Mouse (Mus musculus): ENCODE results near the gene Slc30a2. TPM values are rescaled to one million over a fixed set of nuclear protein-coding genes. Genes with fewer than 3 reads are reported as not detected.
"Not testable (repeated sequence)": the region's sequence is repeated elsewhere in the genome, so short reads cannot be mapped to it uniquely, and the experiment has no call there.

Gene Slc30a2
- polyA plus RNA-seq, 1 experiment from 2014 or later, result 0.25 TPM

- 100% methylated on average over 2 of the region's 6 CpGs for WGBS
These were observed 40.8 kb downstream of the Slc30a2 start, which contains the start of gene Extl1 for GRCm38 (mm10) chr4:134383750-134384149. Gene Extl1, minus strand, starts transcription at chr4:134383850.

GRCm38 (mm10) chr4:134387268-134387667 lies 44.3 kb downstream of the Slc30a2 start:
- Histone ChIP-seq H3K27ac (ENCODE audit: low read depth, low read length) (no peak overlapping the region), H3K36me3 (ENCODE audit: control insufficient read depth, insufficient read depth, low read length) (no peaks in the 10 kb centered on the region), H3K9ac (ENCODE audit: low read depth, low read length) (no peak overlapping the region), H3K9me3 (ENCODE audit: control insufficient read depth, low read length) (0 out of 2 replicates have a peak, but pooled peaks cover 2% of the 10 kb centered on the region), H3K4me2 (ENCODE audit: low read length) (no peak overlapping the region), H3K4me3 (ENCODE audit: low read length) (no peak overlapping the region), H3K27me3 (replicated peaks; ENCODE audit: control insufficient read depth, insufficient read depth, low read length) (no peaks in the 10 kb centered on the region), H3K4me1 (ENCODE audit: control insufficient read depth, insufficient read depth, low read depth, low read length) (no peaks in the 10 kb centered on the region)
- WGBS, result 76% methylated on average over 6 of the region's 6 CpGs
- ATAC-seq, result no peak

More at GRCm38 (mm10) chr4:134383750-134384149, 40.8 kb downstream of the Slc30a2 start, which contains the start of gene Extl1:
- H3K36me3 ChIP-seq (ENCODE audit: control insufficient read depth, insufficient read depth, low read length); H3K27me3 ChIP-seq (replicated peaks; ENCODE audit: control insufficient read depth, insufficient read depth, low read length); H3K27ac ChIP-seq (ENCODE audit: low read depth, low read length); H3K9ac ChIP-seq (ENCODE audit: low read depth, low read length); H3K4me2 ChIP-seq (ENCODE audit: low read length); H3K4me1 ChIP-seq (ENCODE audit: control insufficient read depth, insufficient read depth, low read depth, low read length); H3K9me3 ChIP-seq (ENCODE audit: control insufficient read depth, low read length); ATAC-seq; H3K4me3 ChIP-seq (ENCODE audit: low read length): not testable (repeated sequence)

GRCm38 (mm10) chr4:134388397-134388796 lies 45.4 kb downstream of the Slc30a2 start:
- no peak overlapping the region for H3K4me3 ChIP-seq (ENCODE audit: low read length)
- H3K36me3 ChIP-seq (ENCODE audit: control insufficient read depth, insufficient read depth, low read length), result no peaks in the 10 kb centered on the region
- no peak overlapping the region for H3K9ac ChIP-seq (ENCODE audit: low read depth, low read length)
- ATAC-seq, result no peak
- WGBS, result 10% methylated on average over 5 of the region's 5 CpGs
- 0 out of 2 replicates have a peak, but pooled peaks cover 2% of the 10 kb centered on the region for H3K9me3 ChIP-seq (ENCODE audit: control insufficient read depth, low read length)
- no peak overlapping the region for H3K27ac ChIP-seq (ENCODE audit: low read depth, low read length)
- H3K4me1 ChIP-seq (ENCODE audit: control insufficient read depth, insufficient read depth, low read depth, low read length), result peaks cover 3% of the 10 kb centered on the region; the same call in 1 of the 2 replicates
- H3K4me2 ChIP-seq (ENCODE audit: low read length), result no peak overlapping the region
- no peaks in the 10 kb centered on the region for H3K27me3 ChIP-seq (replicated peaks; ENCODE audit: control insufficient read depth, insufficient read depth, low read length)

GRCm38 (mm10) chr4:134391636-134392035 lies 48.7 kb downstream of the Slc30a2 start:
- Histone ChIP-seq H3K36me3 (ENCODE audit: control insufficient read depth, insufficient read depth, low read length) (no peaks in the 10 kb centered on the region), H3K27ac (ENCODE audit: low read depth, low read length) (no peak overlapping the region), H3K4me3 (ENCODE audit: low read length) (no peak overlapping the region), H3K27me3 (replicated peaks; ENCODE audit: control insufficient read depth, insufficient read depth, low read length) (no peaks in the 10 kb centered on the region), H3K9me3 (ENCODE audit: control insufficient read depth, low read length) (0 out of 2 replicates have a peak, but pooled peaks cover 2% of the 10 kb centered on the region), H3K4me2 (ENCODE audit: low read length) (no peak overlapping the region), H3K9ac (ENCODE audit: low read depth, low read length) (no peak overlapping the region), H3K4me1 (ENCODE audit: control insufficient read depth, insufficient read depth, low read depth, low read length) (peaks cover 3% of the 10 kb centered on the region; the same call in 1 of the 2 replicates)
- WGBS, result 93% methylated on average over 1 of the region's 1 CpGs
- ATAC-seq, result no peak

- no peaks in the 10 kb centered on the region for H3K36me3 ChIP-seq (ENCODE audit: control insufficient read depth, insufficient read depth, low read length)
- H3K4me3 ChIP-seq (ENCODE audit: low read length), result no peak overlapping the region
- no peak overlapping the region for H3K9ac ChIP-seq (ENCODE audit: low read depth, low read length)
- no peaks in the 10 kb centered on the region for H3K27me3 ChIP-seq (replicated peaks; ENCODE audit: control insufficient read depth, insufficient read depth, low read length)
- H3K4me1 ChIP-seq (ENCODE audit: control insufficient read depth, insufficient read depth, low read depth, low read length), result peaks cover 9% of the 10 kb centered on the region
- WGBS, result 6% methylated on average over 8 of the region's 8 CpGs
- no peak for ATAC-seq
- H3K9me3 ChIP-seq (ENCODE audit: control insufficient read depth, low read length), result 0 out of 2 replicates have a peak, but pooled peaks cover 2% of the 10 kb centered on the region
- no peak overlapping the region; the same call in 1 of the 2 replicates for H3K27ac ChIP-seq (ENCODE audit: low read depth, low read length)
- H3K4me2 ChIP-seq (ENCODE audit: low read length), result no peak overlapping the region
These were observed 49.6 kb downstream of the Slc30a2 start for GRCm38 (mm10) chr4:134392595-134392994.

GRCm38 (mm10) chr4:134393026-134393425 lies 50.0 kb downstream of the Slc30a2 start:
- no peak overlapping the region; the same call in 1 of the 2 replicates for H3K4me2 ChIP-seq (ENCODE audit: low read length)
- H3K9me3 ChIP-seq (ENCODE audit: control insufficient read depth, low read length), result 0 out of 2 replicates have a peak, but pooled peaks cover 2% of the 10 kb centered on the region
- H3K27me3 ChIP-seq (replicated peaks; ENCODE audit: control insufficient read depth, insufficient read depth, low read length), result no peaks in the 10 kb centered on the region
- no peak overlapping the region for H3K9ac ChIP-seq (ENCODE audit: low read depth, low read length)
- H3K4me1 ChIP-seq (ENCODE audit: control insufficient read depth, insufficient read depth, low read depth, low read length), result peaks cover 11% of the 10 kb centered on the region
- 21% methylated on average over 12 of the region's 12 CpGs for WGBS
- H3K4me3 ChIP-seq (ENCODE audit: low read length), result no peak overlapping the region
- no peaks in the 10 kb centered on the region for H3K36me3 ChIP-seq (ENCODE audit: control insufficient read depth, insufficient read depth, low read length)
- H3K27ac ChIP-seq (ENCODE audit: low read depth, low read length), result no peak overlapping the region
- no peak for ATAC-seq

- H3K27ac ChIP-seq (ENCODE audit: low read depth, low read length), result no peak overlapping the region; the same call in 1 of the 2 replicates
- peaks cover 18% of the 10 kb centered on the region for H3K4me1 ChIP-seq (ENCODE audit: control insufficient read depth, insufficient read depth, low read depth, low read length)
- H3K9ac ChIP-seq (ENCODE audit: low read depth, low read length), result no peak overlapping the region
- no peak overlapping the region for H3K4me2 ChIP-seq (ENCODE audit: low read length)
- H3K4me3 ChIP-seq (ENCODE audit: low read length), result no peak overlapping the region
- 0 out of 2 replicates have a peak, but pooled peaks cover 2% of the 10 kb centered on the region for H3K9me3 ChIP-seq (ENCODE audit: control insufficient read depth, low read length)
- no peaks in the 10 kb centered on the region for H3K27me3 ChIP-seq (replicated peaks; ENCODE audit: control insufficient read depth, insufficient read depth, low read length)
- no peak for ATAC-seq
- no peaks in the 10 kb centered on the region for H3K36me3 ChIP-seq (ENCODE audit: control insufficient read depth, insufficient read depth, low read length)
- 95% methylated on average over 7 of the region's 7 CpGs for WGBS
These were observed 52.2 kb downstream of the Slc30a2 start for GRCm38 (mm10) chr4:134395142-134395541.

GRCm38 (mm10) chr4:134395977-134396825 lies 53.2 kb downstream of the Slc30a2 start, which contains the start of gene Pafah2:
Gene Pafah2, plus strand, starts transcription at chr4:134396320.
- under 1% methylated on average over 31 of the region's 31 CpGs for WGBS
- peak within 1 kb of the TSS; percentile 67 for H3K27ac ChIP-seq (ENCODE audit: low read depth, low read length)
- peak within 1 kb of the TSS; percentile 44 for H3K4me3 ChIP-seq (ENCODE audit: low read length)
- peaks cover 19% of the 10 kb centered on the region for H3K4me1 ChIP-seq (ENCODE audit: control insufficient read depth, insufficient read depth, low read depth, low read length)
- ATAC-seq, result peak; percentile 98
- peak within 1 kb of the TSS; percentile 57 for H3K9ac ChIP-seq (ENCODE audit: low read depth, low read length)
- no peaks in the 10 kb centered on the region for H3K36me3 ChIP-seq (ENCODE audit: control insufficient read depth, insufficient read depth, low read length)
- peak within 1 kb of the TSS; percentile 67 for H3K4me2 ChIP-seq (ENCODE audit: low read length)
- H3K27me3 ChIP-seq (replicated peaks; ENCODE audit: control insufficient read depth, insufficient read depth, low read length), result no peaks in the 10 kb centered on the region
- H3K9me3 ChIP-seq (ENCODE audit: control insufficient read depth, low read length), result 0 out of 2 replicates have a peak, but pooled peaks cover 2% of the 10 kb centered on the region

- Histone ChIP-seq H3K36me3 (ENCODE audit: control insufficient read depth, insufficient read depth, low read length) (no peaks in the 10 kb centered on the region), H3K4me2 (ENCODE audit: low read length) (peak overlapping the region; percentile 67), H3K27me3 (replicated peaks; ENCODE audit: control insufficient read depth, insufficient read depth, low read length) (no peaks in the 10 kb centered on the region), H3K4me3 (ENCODE audit: low read length) (peak overlapping the region; percentile 16; the same call in 1 of the 2 replicates), H3K27ac (ENCODE audit: low read depth, low read length) (peak overlapping the region; percentile 62), H3K9me3 (ENCODE audit: control insufficient read depth, low read length) (no peaks in the 10 kb centered on the region), H3K4me1 (ENCODE audit: control insufficient read depth, insufficient read depth, low read depth, low read length) (peaks cover 23% of the 10 kb centered on the region), H3K9ac (ENCODE audit: low read depth, low read length) (peak overlapping the region; percentile 51; the same call in 1 of the 2 replicates)
- ATAC-seq, result no peak
- WGBS, result 26% methylated on average over 7 of the region's 7 CpGs
These were observed 54.1 kb downstream of the Slc30a2 start for GRCm38 (mm10) chr4:134397121-134397520.

All from hindbrain, embryonic 16.5 days (tissue).